Mouse (Mus musculus): Measurements from ENCODE around the gene Rsg1. TPM values are rescaled to one million over a fixed set of nuclear protein-coding genes. Genes with fewer than 3 reads are reported as not detected.

The Rsg1 gene
- 6.5 and 7.0 TPM in 2 replicates for polyA plus RNA-seq (2016; fragmentation: Nextera tagmentation; extraction: Ambion mirVana)

DNA sequence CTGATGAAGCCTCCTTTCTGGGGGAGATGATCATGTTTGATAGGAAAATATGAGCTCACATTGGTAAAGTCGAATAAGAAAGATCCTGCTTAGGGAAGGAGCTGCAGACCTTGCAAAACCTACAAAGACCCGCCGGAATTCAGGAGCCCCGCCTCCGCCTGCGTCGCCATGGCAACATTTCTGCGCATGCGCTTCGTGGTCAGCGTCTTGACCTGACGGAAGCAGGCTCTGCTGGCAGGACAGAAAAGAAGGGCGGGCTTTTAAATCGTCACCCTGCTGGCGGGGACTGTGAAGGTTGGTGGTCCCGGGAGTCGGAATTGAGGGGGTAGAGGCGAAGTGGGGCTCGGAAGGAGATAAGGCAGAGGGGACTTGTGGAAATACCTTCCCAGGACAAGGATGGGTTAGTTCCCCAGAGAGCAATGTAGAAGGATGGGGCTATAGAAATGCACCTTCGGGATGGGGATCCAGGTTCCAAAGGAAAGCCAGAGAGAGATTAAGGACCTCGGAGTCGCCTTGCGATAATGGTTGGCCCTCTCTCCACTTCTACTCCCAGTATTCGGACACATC, at the start of gene Rsg1:
TSS of gene Rsg1 (plus strand) at position 187 of the 567 bp plus-strand sequence.
- Histone ChIP-seq H3K9ac (peak within 1 kb of the TSS; percentile 63), H3K27ac (peak within 1 kb of the TSS; percentile 54; the same call in 1 of the 2 replicates), H3K36me3 (replicated peaks) (0 out of 2 replicates have a peak, but pooled peaks cover 3% of the 10 kb centered on the region), H3K4me1 (peaks cover 19% of the 10 kb centered on the region), H3K4me3 (replicated peaks) (peak within 1 kb of the TSS; percentile 55), H3K9me3 (no peaks in the 10 kb centered on the region), H3K27me3 (0 out of 2 replicates have a peak, but pooled peaks cover 8% of the 10 kb centered on the region), H3K4me2 (peak within 1 kb of the TSS; percentile 94)
- peak; percentile 86 for ATAC-seq (ENCODE audit: low FRiP score)
- under 1% methylated on average over 24 of the region's 24 CpGs for WGBS

DNA sequence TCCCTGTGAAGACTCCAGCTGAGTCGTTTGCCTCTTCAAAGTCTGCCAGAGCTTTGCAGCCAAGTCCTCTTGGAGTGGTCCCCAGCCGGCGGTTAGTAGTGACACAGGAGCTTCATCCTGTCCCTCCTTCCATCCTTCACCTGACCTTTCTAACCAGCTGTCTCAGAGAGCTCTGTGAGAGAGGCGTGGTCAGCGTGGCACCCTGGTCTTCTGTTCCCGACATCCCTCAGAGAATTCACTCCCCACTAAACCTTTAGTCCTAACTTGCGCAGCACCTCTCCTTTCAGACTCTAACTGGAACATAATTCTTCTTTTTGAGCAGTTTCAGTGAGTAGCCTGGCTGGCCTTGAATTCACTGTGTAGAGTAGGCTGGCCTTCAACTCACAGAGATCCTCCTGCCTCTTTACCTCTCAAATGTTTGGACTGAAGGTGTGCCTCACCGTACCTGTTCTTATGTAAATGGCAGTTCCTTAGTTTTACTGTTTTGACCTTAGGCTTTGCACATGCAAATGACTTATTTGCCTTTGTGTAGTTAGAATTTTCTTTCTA, 47.9 kb upstream of the Rsg1 start:
- H3K4me3 ChIP-seq (replicated peaks), result no peak overlapping the region
- ATAC-seq (ENCODE audit: low FRiP score), result no peak
- H3K9me3 ChIP-seq, result peaks cover 6% of the 10 kb centered on the region; the same call in 1 of the 2 replicates
- no peaks in the 10 kb centered on the region for H3K27me3 ChIP-seq
- H3K4me2 ChIP-seq, result no peak overlapping the region
- 90% methylated on average over 8 of the region's 8 CpGs for WGBS
- H3K9ac ChIP-seq, result no peak overlapping the region
- H3K36me3 ChIP-seq (replicated peaks), result peaks cover 35% of the 10 kb centered on the region
- H3K27ac ChIP-seq, result no peak overlapping the region
- H3K4me1 ChIP-seq, result no peaks in the 10 kb centered on the region

DNA sequence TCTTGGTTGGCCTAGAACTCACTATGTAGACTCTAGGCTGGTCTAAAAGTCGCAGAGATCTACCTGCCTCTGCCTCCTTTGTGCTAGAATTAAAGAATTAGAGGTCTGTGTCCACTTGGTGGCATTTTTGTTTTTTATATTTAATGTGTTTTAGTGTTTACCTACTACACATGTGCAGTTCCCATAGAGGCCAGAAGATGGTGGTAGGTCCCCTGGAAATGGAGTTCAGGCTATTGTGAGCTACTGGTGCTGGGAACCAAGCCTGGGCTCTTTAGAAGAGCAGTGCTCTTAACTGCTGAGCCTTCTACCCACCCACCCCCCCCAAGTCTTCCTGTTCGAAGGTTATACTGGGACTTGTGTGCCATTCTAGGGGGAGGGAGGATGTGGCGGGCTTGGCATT, 46.6 kb upstream of the Rsg1 start:
- 91% methylated on average over 3 of the region's 3 CpGs for WGBS
- Histone ChIP-seq H3K9me3 (peaks cover 6% of the 10 kb centered on the region; the same call in 1 of the 2 replicates), H3K27ac (no peak overlapping the region), H3K9ac (no peak overlapping the region), H3K27me3 (no peaks in the 10 kb centered on the region), H3K4me1 (no peaks in the 10 kb centered on the region), H3K36me3 (replicated peaks) (peaks cover 48% of the 10 kb centered on the region), H3K4me3 (replicated peaks) (no peak overlapping the region), H3K4me2 (no peak overlapping the region)
- no peak for ATAC-seq (ENCODE audit: low FRiP score)

DNA sequence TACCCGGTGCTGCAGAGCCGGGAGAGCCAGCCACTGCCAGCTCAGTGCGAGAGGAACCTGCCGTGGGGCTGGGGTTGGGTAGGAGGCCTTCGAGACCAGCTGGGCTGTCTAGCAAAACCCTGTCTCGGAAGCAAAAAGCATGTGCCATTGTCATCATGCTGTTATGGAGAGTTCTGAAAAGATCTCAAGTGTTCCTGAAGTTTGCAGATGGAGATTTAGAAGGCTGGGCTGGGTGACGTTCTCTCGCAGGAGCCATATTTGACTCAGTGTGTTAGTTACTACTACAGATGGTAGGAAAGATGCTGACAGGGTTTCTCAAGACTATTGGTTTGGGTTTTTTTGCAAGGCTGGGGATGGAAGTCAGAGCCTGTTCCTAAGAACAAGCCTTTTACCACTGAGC, 41.6 kb upstream of the Rsg1 start:
- WGBS, result 86% methylated on average over 8 of the region's 8 CpGs
- Histone ChIP-seq H3K9me3 (no peaks in the 10 kb centered on the region), H3K27ac (no peak overlapping the region), H3K36me3 (replicated peaks) (peaks cover 61% of the 10 kb centered on the region), H3K27me3 (no peaks in the 10 kb centered on the region), H3K4me2 (no peak overlapping the region), H3K4me3 (replicated peaks) (no peak overlapping the region), H3K9ac (no peak overlapping the region), H3K4me1 (no peaks in the 10 kb centered on the region)
- no peak for ATAC-seq (ENCODE audit: low FRiP score)

GRCm38 (mm10) chr4:141175783-141176182, 38.0 kb upstream of the Rsg1 start:
- H3K27ac ChIP-seq, result no peak overlapping the region
- WGBS, result 85% methylated on average over 5 of the region's 5 CpGs
- H3K9ac ChIP-seq, result no peak overlapping the region
- H3K4me2 ChIP-seq, result no peak overlapping the region
- no peaks in the 10 kb centered on the region for H3K9me3 ChIP-seq
- no peak for ATAC-seq (ENCODE audit: low FRiP score)
- H3K4me3 ChIP-seq (replicated peaks), result no peak overlapping the region
- H3K36me3 ChIP-seq (replicated peaks), result peaks cover 54% of the 10 kb centered on the region
- no peaks in the 10 kb centered on the region for H3K27me3 ChIP-seq
- H3K4me1 ChIP-seq, result peaks cover 5% of the 10 kb centered on the region; the same call in 1 of the 2 replicates

DNA sequence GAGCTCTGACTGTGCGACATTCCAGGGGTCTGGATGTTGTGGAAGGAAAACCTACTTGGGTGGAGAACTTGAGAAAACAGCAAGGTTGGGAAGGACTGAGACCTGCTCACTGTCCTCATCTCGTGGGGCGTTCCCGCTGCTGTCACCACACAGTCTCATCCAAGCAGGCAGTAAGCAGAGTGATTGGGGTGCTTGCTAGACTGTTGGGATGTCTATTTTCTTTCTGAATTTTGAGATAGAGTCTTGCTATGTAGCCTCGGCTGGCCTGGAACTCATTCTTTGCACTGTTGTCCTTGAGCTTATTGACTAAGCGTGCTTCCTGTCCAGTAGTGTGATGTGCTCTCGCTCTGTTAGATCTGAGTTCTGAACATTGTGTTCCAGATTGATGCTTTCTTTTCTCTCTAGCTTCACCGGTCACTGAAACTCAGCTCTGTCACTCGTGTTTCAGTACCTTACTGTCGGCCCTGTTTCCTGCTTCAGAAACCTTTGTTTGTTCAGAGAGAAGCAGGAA, 37.4 kb upstream of the Rsg1 start:
- Histone ChIP-seq H3K4me3 (replicated peaks) (no peak overlapping the region), H3K36me3 (replicated peaks) (peaks cover 54% of the 10 kb centered on the region)
- WGBS, result 91% methylated on average over 10 of the region's 10 CpGs

GRCm38 (mm10) chr4:141178500-141178899, 35.3 kb upstream of the Rsg1 start:
- Histone ChIP-seq H3K4me1 (peaks cover 5% of the 10 kb centered on the region; the same call in 1 of the 2 replicates), H3K27me3 (no peaks in the 10 kb centered on the region), H3K9ac (no peak overlapping the region), H3K4me2 (no peak overlapping the region), H3K27ac (no peak overlapping the region), H3K36me3 (replicated peaks) (peaks cover 50% of the 10 kb centered on the region), H3K4me3 (replicated peaks) (no peak overlapping the region), H3K9me3 (no peaks in the 10 kb centered on the region)
- ATAC-seq (ENCODE audit: low FRiP score), result no peak
- WGBS, result 85% methylated on average over 4 of the region's 4 CpGs

More for the DNA sequence above, 37.4 kb upstream of the Rsg1 start:
- Histone ChIP-seq H3K9me3 (no peaks in the 10 kb centered on the region), H3K4me1 (peaks cover 5% of the 10 kb centered on the region; the same call in 1 of the 2 replicates), H3K27me3 (no peaks in the 10 kb centered on the region), H3K4me2 (no peak overlapping the region), H3K9ac (no peak overlapping the region), H3K27ac (no peak overlapping the region)
- ATAC-seq (ENCODE audit: low FRiP score), result no peak

DNA sequence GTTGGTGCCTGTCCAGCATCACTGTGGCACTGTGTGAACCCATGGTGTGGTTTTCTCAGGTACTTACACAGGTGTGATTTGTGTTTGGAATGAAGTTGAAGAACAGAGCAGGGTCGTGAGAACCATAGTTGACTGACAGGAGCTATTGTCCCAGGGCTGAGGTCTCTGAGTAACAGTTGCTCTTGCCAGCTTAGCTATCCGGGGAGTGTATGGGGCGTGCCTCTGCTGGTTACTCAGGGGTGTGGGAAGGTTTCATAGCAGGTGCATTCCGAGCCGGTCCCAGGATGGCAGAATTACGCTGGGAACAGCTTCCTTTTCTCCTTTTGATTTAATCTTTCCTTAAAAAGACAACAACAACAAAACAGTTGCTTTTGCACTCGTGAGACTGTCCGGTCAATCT, 32.9 kb upstream of the Rsg1 start:
- ATAC-seq (ENCODE audit: low FRiP score), result no peak
- Histone ChIP-seq H3K4me2 (no peak overlapping the region), H3K4me1 (peaks cover 7% of the 10 kb centered on the region), H3K36me3 (replicated peaks) (peaks cover 53% of the 10 kb centered on the region), H3K9ac (no peak overlapping the region), H3K4me3 (replicated peaks) (no peak overlapping the region), H3K9me3 (no peaks in the 10 kb centered on the region), H3K27me3 (no peaks in the 10 kb centered on the region), H3K27ac (no peak overlapping the region)
- 86% methylated on average over 8 of the region's 8 CpGs for WGBS

GRCm38 (mm10) chr4:141181981-141182380, 31.8 kb upstream of the Rsg1 start:
- no peak overlapping the region for H3K4me3 ChIP-seq (replicated peaks)
- H3K27ac ChIP-seq, result no peak overlapping the region
- H3K27me3 ChIP-seq, result no peaks in the 10 kb centered on the region
- no peak overlapping the region for H3K9ac ChIP-seq
- H3K4me1 ChIP-seq, result peaks cover 13% of the 10 kb centered on the region
- H3K9me3 ChIP-seq, result no peaks in the 10 kb centered on the region
- WGBS, result 96% methylated on average over 6 of the region's 6 CpGs
- H3K36me3 ChIP-seq (replicated peaks), result peaks cover 48% of the 10 kb centered on the region
- no peak for ATAC-seq (ENCODE audit: low FRiP score)
- H3K4me2 ChIP-seq, result no peak overlapping the region

GRCm38 (mm10) chr4:141183932-141184331, 29.8 kb upstream of the Rsg1 start:
- WGBS, result 94% methylated on average over 2 of the region's 2 CpGs
- H3K9me3 ChIP-seq, result no peaks in the 10 kb centered on the region
- no peaks in the 10 kb centered on the region for H3K27me3 ChIP-seq
- H3K36me3 ChIP-seq (replicated peaks), result peaks cover 40% of the 10 kb centered on the region
- no peak for ATAC-seq (ENCODE audit: low FRiP score)
- no peak overlapping the region for H3K4me3 ChIP-seq (replicated peaks)
- peaks cover 9% of the 10 kb centered on the region for H3K4me1 ChIP-seq
- no peak overlapping the region for H3K4me2 ChIP-seq
- no peak overlapping the region for H3K27ac ChIP-seq
- no peak overlapping the region for H3K9ac ChIP-seq

GRCm38 (mm10) chr4:141184426-141184825, 29.3 kb upstream of the Rsg1 start:
- Histone ChIP-seq H3K4me1 (peaks cover 8% of the 10 kb centered on the region), H3K27me3 (no peaks in the 10 kb centered on the region), H3K27ac (no peak overlapping the region), H3K36me3 (replicated peaks) (peaks cover 40% of the 10 kb centered on the region), H3K4me3 (replicated peaks) (no peak overlapping the region), H3K4me2 (no peak overlapping the region), H3K9me3 (no peaks in the 10 kb centered on the region), H3K9ac (no peak overlapping the region)
- WGBS, result 85% methylated on average over 4 of the region's 4 CpGs
- no peak for ATAC-seq (ENCODE audit: low FRiP score)

GRCm38 (mm10) chr4:141186923-141187836, 26.6 kb upstream of the Rsg1 start:
- H3K9me3 ChIP-seq, result no peaks in the 10 kb centered on the region
- 80% methylated on average over 9 of the region's 9 CpGs for WGBS
- peaks cover 8% of the 10 kb centered on the region for H3K4me1 ChIP-seq
- H3K27me3 ChIP-seq, result no peaks in the 10 kb centered on the region
- H3K9ac ChIP-seq, result no peak overlapping the region
- no peak overlapping the region for H3K4me3 ChIP-seq (replicated peaks)
- H3K4me2 ChIP-seq, result no peak overlapping the region
- no peak overlapping the region for H3K27ac ChIP-seq
- no peak for ATAC-seq (ENCODE audit: low FRiP score)
- H3K36me3 ChIP-seq (replicated peaks), result peaks cover 32% of the 10 kb centered on the region

Measured in forebrain, embryonic 12.5 days (tissue).